Mouse (Mus musculus) CH12.LX (cell line): ENCODE data around the gene Lin28a. TPM values are rescaled to one million over a fixed set of nuclear protein-coding genes. Genes with fewer than 3 reads are reported as not detected.

Source experiments
- DNase-seq: peaks from one replicate; pipeline ENCODE4 v3.0.0-alpha.2; 2013; ENCODE audit errors: extremely low read depth
- H3K27ac ChIP-seq: 2 replicates; pipeline ENCODE4 v1.5.1; 2012; ENCODE audit warnings: low read depth, mild to moderate bottlenecking, control low read depth, moderate library complexity; ENCODE audit not compliant: insufficient read depth
- H3K27me3 ChIP-seq: replicated peaks from 2 replicates; pipeline ENCODE3; 2012; ENCODE audit warnings: inconsistent platforms
- H3K36me3 ChIP-seq, 2 experiments: replicated peaks in 1 of 2; 2 replicates each; pipeline versions ENCODE3 to v1.6.1; 2012; ENCODE audit warnings: inconsistent platforms in 1 of 2, low read length in 1 of 2, mild to moderate bottlenecking in 1 of 2, mixed read lengths in 1 of 2, moderate library complexity in 1 of 2; ENCODE audit not compliant: control insufficient read depth in 1 of 2, insufficient read depth in 1 of 2
- H3K4me1 ChIP-seq, 2 experiments: 2 replicates each; pipeline ENCODE4 v1.6.1; 2012; ENCODE audit warnings: inconsistent platforms in 1 of 2, moderate library complexity in 1 of 2; ENCODE audit not compliant: insufficient read depth in 2 of 2, control insufficient read depth in 1 of 2
- H3K4me2 ChIP-seq: 2 replicates; pipeline ENCODE4 v1.6.1; 2012; ENCODE audit warnings: low read depth, mild to moderate bottlenecking, control low read depth; ENCODE audit not compliant: poor library complexity, insufficient read depth, severe bottlenecking
- H3K4me3 ChIP-seq, 3 experiments: fragments of 150-350 bp in 1 of 3; sonication (generic) in 1 of 3; replicated peaks in 1 of 3; 2 replicates each; pipeline versions ENCODE3 to v1.5.1; 2011 to 2012; ENCODE audit warnings: low read depth in 2 of 3, low read length in 2 of 3, mild to moderate bottlenecking in 2 of 3, moderate library complexity in 2 of 3, control low read depth in 1 of 3, improper control_type of control experiment in 1 of 3, inconsistent platforms in 1 of 3, mixed read lengths in 1 of 3; ENCODE audit not compliant: poor library complexity in 1 of 3
- H3K79me2 ChIP-seq: replicated peaks from 2 replicates; pipeline ENCODE4 v1.6.1; 2012; ENCODE audit warnings: mild to moderate bottlenecking, moderate library complexity; ENCODE audit not compliant: control insufficient read depth, poor library complexity, insufficient read depth, severe bottlenecking; ENCODE audit errors: extremely low read depth
- H3K9ac ChIP-seq: 2 replicates; pipeline ENCODE4 v1.6.1; 2012; ENCODE audit warnings: low read depth, mild to moderate bottlenecking, control low read depth, moderate library complexity; ENCODE audit not compliant: insufficient read depth
- H3K9me3 ChIP-seq: replicated peaks from 2 replicates; pipeline ENCODE3; 2012; ENCODE audit warnings: low read length, inconsistent platforms, mixed read lengths
- BHLHE40 ChIP-seq: IDR thresholded peaks from 2 replicates; pipeline ENCODE4 v1.6.1; 2011; ENCODE audit warnings: mild to moderate bottlenecking, low read depth, low read length, improper control_type of control experiment
- CHD1 ChIP-seq: IDR thresholded peaks from 2 replicates; pipeline ENCODE4 v1.6.1; 2012; ENCODE audit warnings: low read depth, low read length, improper control_type of control experiment, inconsistent platforms
- CTCF ChIP-seq, 2 experiments: IDR thresholded peaks in 1 of 2; conservative IDR thresholded peaks in 1 of 2; 2 replicates each; pipeline ENCODE4 v1.5.1; 2011 to 2012; ENCODE audit warnings: low read depth in 2 of 2, low read length in 2 of 2, improper control_type of control experiment in 1 of 2, inconsistent platforms in 1 of 2, mild to moderate bottlenecking in 1 of 2, moderate library complexity in 1 of 2
- E2F4 ChIP-seq: IDR thresholded peaks from 2 replicates; pipeline ENCODE4 v1.6.1; 2011; ENCODE audit warnings: low read depth, low read length, improper control_type of control experiment; ENCODE audit not compliant: insufficient replicate concordance
- JUND ChIP-seq: conservative IDR thresholded peaks from 2 replicates; pipeline ENCODE4 v1.6.1; 2011; ENCODE audit warnings: low read depth, low read length, improper control_type of control experiment
- KAT2A ChIP-seq: IDR thresholded peaks from 2 replicates; pipeline ENCODE4 v1.6.1; 2012; ENCODE audit warnings: low read length, improper control_type of control experiment, inconsistent platforms; ENCODE audit not compliant: insufficient replicate concordance
- MAFK ChIP-seq: IDR thresholded peaks from 2 replicates; pipeline ENCODE4 v1.6.1; 2011; ENCODE audit warnings: low read length, improper control_type of control experiment; ENCODE audit not compliant: insufficient replicate concordance
- MAX ChIP-seq: IDR thresholded peaks from 2 replicates; pipeline ENCODE4 v1.6.1; 2011; ENCODE audit warnings: low read length, improper control_type of control experiment
- MEF2A ChIP-seq: IDR thresholded peaks from 2 replicates; pipeline ENCODE4 v1.6.1; 2014; ENCODE audit warnings: low read depth, mild to moderate bottlenecking, inconsistent platforms, low read length, improper control_type of control experiment, borderline replicate concordance
- MXI1 ChIP-seq: IDR thresholded peaks from 2 replicates; pipeline ENCODE4 v1.6.1; 2011; ENCODE audit warnings: mild to moderate bottlenecking, low read depth, low read length, improper control_type of control experiment
- MYC ChIP-seq: IDR thresholded peaks from 2 replicates; pipeline ENCODE4 v1.6.1; 2011; ENCODE audit warnings: low read depth, mild to moderate bottlenecking, improper control_type of control experiment, low read length
- NRF1 ChIP-seq: IDR thresholded peaks from 2 replicates; pipeline ENCODE4 v1.6.1; 2014; ENCODE audit warnings: low read depth, mild to moderate bottlenecking, inconsistent platforms, low read length, improper control_type of control experiment, moderate library complexity
- POLR2AphosphoS2 ChIP-seq: IDR thresholded peaks from 2 replicates; pipeline ENCODE4 v1.6.1; 2011; ENCODE audit warnings: low read depth, low read length, improper control_type of control experiment
- RCOR1 ChIP-seq: conservative IDR thresholded peaks from 2 replicates; pipeline ENCODE4 v1.6.1; 2012; ENCODE audit warnings: low read depth, mild to moderate bottlenecking, inconsistent platforms, low read length, improper control_type of control experiment
- SIN3A ChIP-seq: IDR thresholded peaks from 2 replicates; pipeline ENCODE4 v1.6.1; 2012; ENCODE audit warnings: low read length, improper control_type of control experiment, inconsistent platforms
- SMC3 ChIP-seq: IDR thresholded peaks from 2 replicates; pipeline ENCODE4 v1.6.1; 2011; ENCODE audit warnings: low read depth, low read length, improper control_type of control experiment
- TCF12 ChIP-seq: IDR thresholded peaks from 2 replicates; pipeline ENCODE4 v1.6.1; 2014; ENCODE audit warnings: low read depth, mild to moderate bottlenecking, inconsistent platforms, low read length, improper control_type of control experiment
- UBTF ChIP-seq: IDR thresholded peaks from 2 replicates; pipeline ENCODE4 v1.6.1; 2012; ENCODE audit warnings: low read depth, mild to moderate bottlenecking, inconsistent platforms, low read length, improper control_type of control experiment, moderate library complexity
- USF1 ChIP-seq: IDR thresholded peaks from 2 replicates; pipeline ENCODE4 v1.6.1; 2014; ENCODE audit warnings: low read depth, mild to moderate bottlenecking, inconsistent platforms, low read length, improper control_type of control experiment
- USF2 ChIP-seq: conservative IDR thresholded peaks from 2 replicates; pipeline ENCODE4 v1.6.1; 2011; ENCODE audit warnings: low read depth, low read length, improper control_type of control experiment
- ZC3H11A ChIP-seq: IDR thresholded peaks from 2 replicates; pipeline ENCODE4 v1.6.1; 2012; ENCODE audit warnings: low read depth, mild to moderate bottlenecking, inconsistent platforms, low read length, improper control_type of control experiment
- ZMIZ1 ChIP-seq: IDR thresholded peaks from 2 replicates; pipeline ENCODE4 v1.6.1; 2012; ENCODE audit warnings: low read depth, mild to moderate bottlenecking, inconsistent platforms, low read length, improper control_type of control experiment
- ZNF384 ChIP-seq: IDR thresholded peaks from 2 replicates; pipeline ENCODE4 v1.6.1; 2012; ENCODE audit warnings: low read depth, low read length, improper control_type of control experiment, inconsistent platforms
- dilution Hi-C: fragments of 300-500 bp; cut with MboI; formaldehyde crosslinking; loops from 2 replicates; pipeline ENCODE4 v1.14.3; 2020; ENCODE audit warnings: low sequenced_read_pairs; ENCODE audit not compliant: extremely low pct_unique_long_range_greater_than_20kb, extremely low pct_ligation_motif_present
- in situ Hi-C: fragments of 300-500 bp; cut with MboI; formaldehyde crosslinking; loops from 3 replicates; pipeline ENCODE4 v1.14.3; 2019; ENCODE audit warnings: low sequenced_read_pairs, low pct_ligation_motif_present, low pct_unique_long_range_greater_than_20kb, mixed read lengths
- polyA plus RNA-seq: library from polyadenylated mRNA; unstranded; fragments of >175 nt; gene quantifications from 2 replicates; pipeline ENCODE4 v1.2.1, GENCODE M21; 2012; ENCODE audit warnings: low read depth; ENCODE audit not compliant: insufficient read length
- total RNA-seq, 2 experiments: library from RNA; depleted of rRNA; stranded (reverse); fragments of 300-350 nt in 1 of 2; fragments of >200 nt in 1 of 2; gene quantifications; 2 replicates each; pipeline ENCODE4 v1.2.3; 2012 to 2014

Lin28a gene
- total and polyA plus RNA-seq, 3 experiments = 0.08 TPM; not detected in 2

DNA sequence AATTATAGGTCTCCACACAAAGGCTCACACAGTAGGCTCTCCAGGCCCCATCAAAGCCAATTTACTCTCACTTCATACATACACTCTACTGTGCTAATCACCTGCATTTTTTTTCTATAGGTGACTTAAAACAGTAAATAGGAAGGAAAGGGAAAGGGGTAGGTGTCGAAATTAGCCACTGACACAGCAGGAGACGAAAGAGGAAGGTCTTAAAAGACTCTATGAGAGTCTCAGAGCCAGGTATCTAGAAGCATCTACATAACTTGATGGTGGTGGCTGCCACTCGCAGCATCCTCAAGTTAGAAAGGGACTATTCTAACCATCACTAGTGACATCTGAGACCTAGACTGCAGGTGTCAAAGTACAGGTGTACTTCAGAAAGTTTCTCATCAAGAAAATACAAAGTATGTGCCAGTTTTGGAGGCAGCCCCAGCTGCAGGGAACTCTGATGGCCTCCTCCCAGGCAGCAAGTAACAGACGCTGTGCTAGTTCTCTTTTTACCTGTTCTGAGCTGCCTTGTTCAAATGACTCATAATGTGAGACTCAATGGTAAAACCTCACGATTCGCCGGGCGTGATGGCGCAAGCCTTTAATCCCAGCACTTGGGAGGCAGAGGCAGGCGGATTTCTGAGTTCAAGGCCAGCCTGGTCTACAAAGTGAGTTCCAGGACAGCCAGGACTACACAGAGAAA is 40.5 kb downstream of the Lin28a start:
- H3K79me2 ChIP-seq = no peaks in the 10 kb centered on the region
- H3K4me3 ChIP-seq = no peak overlapping the region
- no peak overlapping the region for H3K27ac ChIP-seq
- no peak for TF ChIP-seq NRF1
- no peak for TF ChIP-seq ZMIZ1
- no peak for TF ChIP-seq SMC3
- no peak for TF ChIP-seq POLR2AphosphoS2
- TF ChIP-seq ZNF384 = no peak
- TF ChIP-seq MYC = no peak
- TF ChIP-seq MAFK = no peak
- no peak for TF ChIP-seq MAX
- TF ChIP-seq E2F4 = no peak
- no peak for TF ChIP-seq JUND
- TF ChIP-seq CHD1 = no peak
- no peak for TF ChIP-seq MXI1
- TF ChIP-seq USF2 = no peak
- no peak overlapping the region for H3K9ac ChIP-seq
- dilution Hi-C loops = no loop called here
- no peaks in the 10 kb centered on the region for H3K27me3 ChIP-seq
- DNase-seq = no peak
- in situ Hi-C loops = no loop called here
- H3K36me3 ChIP-seq = peaks cover 54 to 80% of the 10 kb centered on the region in 2 experiments
- H3K9me3 ChIP-seq = no peaks in the 10 kb centered on the region
- H3K4me1 ChIP-seq = no peaks in the 10 kb centered on the region
- H3K4me2 ChIP-seq = no peak overlapping the region

DNA sequence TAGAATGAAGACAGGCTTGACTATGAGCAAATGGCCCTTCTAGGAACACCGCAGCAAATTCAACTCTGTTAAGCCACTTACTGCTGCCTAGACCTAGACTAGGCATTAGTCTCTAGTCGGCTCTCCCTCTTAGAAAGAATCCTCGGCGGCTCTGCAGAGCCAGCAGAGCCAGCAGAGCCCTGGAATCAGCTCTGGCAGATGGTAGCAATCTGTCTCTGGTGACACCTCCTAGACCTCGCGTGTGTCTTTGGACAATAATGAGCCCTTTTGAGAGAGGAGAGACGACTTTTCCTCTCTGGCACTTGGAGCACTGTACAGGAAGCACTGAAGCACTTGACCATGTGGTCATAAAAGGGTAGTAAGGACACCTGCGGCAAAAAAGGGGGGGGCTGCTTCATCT is 46.9 kb downstream of the Lin28a start:
- no peaks in the 10 kb centered on the region for H3K9me3 ChIP-seq
- in situ Hi-C loops = no loop called here
- dilution Hi-C loops = no loop called here

More for the DNA sequence above, 46.9 kb downstream of the Lin28a start:
- peaks cover 21 to 54% of the 10 kb centered on the region in 2 experiments for H3K36me3 ChIP-seq
- no peaks in the 10 kb centered on the region for H3K27me3 ChIP-seq
- TF ChIP-seq SMC3 = no peak
- no peak for TF ChIP-seq TCF12
- TF ChIP-seq ZNF384 = no peak
- no peak for TF ChIP-seq CTCF (conservative IDR thresholded peaks at IDR 0.05 in 1 of 2, IDR thresholded peaks at IDR 0.05 in 1 of 2; ENCODE audit: low read depth in 2 of 2, low read length in 2 of 2)
- TF ChIP-seq JUND = no peak
- no peak for TF ChIP-seq CHD1
- TF ChIP-seq MEF2A = no peak
- TF ChIP-seq ZMIZ1 = no peak
- no peak for TF ChIP-seq SIN3A
- TF ChIP-seq KAT2A = no peak
- no peak for TF ChIP-seq MYC
- no peak for TF ChIP-seq BHLHE40
- no peak for TF ChIP-seq ZC3H11A
- TF ChIP-seq UBTF = no peak
- no peak for TF ChIP-seq USF2
- no peak for TF ChIP-seq USF1
- no peak for TF ChIP-seq RCOR1
- no peak overlapping the region for H3K27ac ChIP-seq
- no peak for DNase-seq
- no peak overlapping the region for H3K4me2 ChIP-seq
- no peak overlapping the region for H3K9ac ChIP-seq
- H3K79me2 ChIP-seq = peaks cover 3% of the 10 kb centered on the region; the same call in 1 of the 2 replicates
- no peak overlapping the region for H3K4me3 ChIP-seq
- peaks cover 0 to 10% of the 10 kb centered on the region in 2 experiments; a peak in 2 of 4 replicates for H3K4me1 ChIP-seq
